Mouse (Mus musculus) neural tube, embryonic 11.5 days (tissue): Measurements from ENCODE around the gene Entpd3. TPM values are rescaled to one million over a fixed set of nuclear protein-coding genes. Genes with fewer than 3 reads are reported as not detected.

Source experiments
- ATAC-seq: fragments of 200-750 bp; cut with Nextera tagmentation; 2 replicates; pipeline ENCODE4 v1.8.0; 2017; ENCODE audit warnings: moderate number of reproducible peaks, mild to moderate bottlenecking, moderate TSS enrichment, moderate library complexity; ENCODE audit not compliant: insufficient read depth, low FRiP score, low TSS enrichment
- DNase-seq: peaks from one replicate; pipeline ENCODE4 v3.0.0-alpha.2; 2015; ENCODE audit warnings: low spot score
- H3K27ac ChIP-seq: fragments of 300-500 bp; sonication (generic); 2 replicates; pipeline ENCODE4 v1.5.1; 2014; ENCODE audit warnings: low read depth, mild to moderate bottlenecking, low read length
- H3K27me3 ChIP-seq: fragments of 300-500 bp; sonication (generic); 2 replicates; pipeline ENCODE4 v1.6.1; 2014; ENCODE audit warnings: mild to moderate bottlenecking, low read length, mixed read lengths; ENCODE audit not compliant: control insufficient read depth, insufficient read depth
- H3K36me3 ChIP-seq: fragments of 300-500 bp; sonication (generic); 2 replicates; pipeline ENCODE4 v1.6.1; 2014; ENCODE audit warnings: mild to moderate bottlenecking, low read length, moderate library complexity, mixed read lengths; ENCODE audit not compliant: control insufficient read depth, insufficient read depth
- H3K4me1 ChIP-seq: fragments of 300-500 bp; sonication (generic); 2 replicates; pipeline ENCODE4 v1.6.1; 2014; ENCODE audit warnings: low read length, mixed read lengths; ENCODE audit not compliant: control insufficient read depth, insufficient read depth
- H3K4me2 ChIP-seq: fragments of 300-500 bp; sonication (generic); 2 replicates; pipeline ENCODE4 v1.6.1; 2014; ENCODE audit warnings: low read depth, mild to moderate bottlenecking, moderate library complexity
- H3K4me3 ChIP-seq: fragments of 300-500 bp; sonication (generic); 2 replicates; pipeline ENCODE4 v1.5.1; 2014; ENCODE audit warnings: low read depth, low read length
- H3K9ac ChIP-seq: fragments of 300-500 bp; sonication (generic); 2 replicates; pipeline ENCODE4 v1.6.1; 2014; ENCODE audit warnings: mild to moderate bottlenecking, low read length
- H3K9me3 ChIP-seq: fragments of 300-500 bp; sonication (generic); 2 replicates; pipeline ENCODE4 v1.6.1; 2016; ENCODE audit warnings: low read length; ENCODE audit not compliant: control insufficient read depth
- WGBS: fragments of 180-500 bp; shearing (Covaris S2); extraction: QIAGEN DNeasy Blood & Tissue Kit; methylation state at CpG from one replicate; pipeline ENCODE4 v1.1.7; 2014; 5-methylcytosine and 5-hydroxymethylcytosine counted together
- polyA plus RNA-seq: library from polyadenylated mRNA; unstranded; fragments of >200 nt; fragmentation: Nextera tagmentation; extraction: Ambion mirVana; gene quantifications from 2 replicates; pipeline ENCODE4 v1.2.1, GENCODE M21; 2014

Entpd3 gene
- polyA plus RNA-seq, 1 experiment from 2014 or later = 0.17 TPM

DNA sequence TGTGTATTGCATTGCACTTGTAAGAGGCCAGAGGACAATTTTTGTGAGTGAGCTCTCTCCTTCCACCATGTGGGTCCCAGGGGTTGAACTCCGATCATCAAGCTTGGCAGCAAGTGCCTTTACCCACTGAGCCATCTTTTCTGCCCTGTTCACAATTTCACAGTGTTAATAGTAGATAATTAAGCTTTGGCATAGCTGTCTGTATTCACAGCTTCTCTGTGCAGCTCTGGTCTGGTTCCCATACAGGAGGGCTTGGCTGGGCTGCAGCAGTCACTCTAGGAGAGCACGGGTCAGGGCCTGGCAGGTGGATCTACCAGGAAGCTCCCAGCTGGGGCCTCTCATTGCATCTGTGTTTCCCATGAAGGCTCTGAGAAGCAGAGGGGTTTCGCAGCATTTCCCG is 55.7 kb downstream of the Entpd3 start:
- no peaks in the 10 kb centered on the region for H3K27me3 ChIP-seq
- H3K4me2 ChIP-seq = no peak overlapping the region
- 55% methylated on average over 4 of the region's 4 CpGs for WGBS
- no peak overlapping the region for H3K4me3 ChIP-seq
- H3K9ac ChIP-seq = no peak overlapping the region
- no peak for DNase-seq
- H3K27ac ChIP-seq = no peak overlapping the region
- H3K9me3 ChIP-seq = no peaks in the 10 kb centered on the region
- no peak for ATAC-seq
- no peaks in the 10 kb centered on the region for H3K36me3 ChIP-seq
- H3K4me1 ChIP-seq = no peaks in the 10 kb centered on the region

DNA sequence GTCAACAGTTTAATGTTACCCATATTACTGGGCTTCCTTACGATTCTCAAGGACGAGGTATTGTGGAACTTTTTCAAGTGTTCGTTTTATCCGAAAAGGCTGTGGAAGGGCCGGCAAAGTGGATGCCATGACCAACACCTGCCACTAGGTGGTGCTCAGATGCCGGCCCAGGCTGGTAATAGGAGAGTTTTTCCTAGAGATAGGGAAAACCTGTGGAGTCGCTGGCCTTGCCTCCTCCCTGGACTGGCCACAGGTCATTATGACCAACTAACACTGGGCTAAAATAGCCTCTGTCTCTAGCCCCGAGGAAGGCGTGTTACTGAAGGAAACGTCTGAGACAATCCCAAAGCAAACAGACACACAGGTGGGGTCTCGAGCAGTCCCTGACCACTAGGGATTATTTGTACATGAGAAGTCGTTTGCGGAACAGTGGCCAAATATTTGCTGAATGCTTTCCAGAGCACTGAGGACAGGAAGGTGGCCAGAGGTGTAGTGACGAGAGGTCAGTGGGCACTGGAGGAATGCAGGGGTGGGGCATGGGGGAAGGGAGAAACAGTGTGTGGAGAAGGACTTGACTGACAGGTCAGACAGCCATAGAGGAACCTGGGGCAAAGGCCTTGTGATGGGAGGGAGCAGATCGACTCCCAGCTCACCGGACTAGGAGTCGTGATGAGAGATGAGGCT is 62.0 kb downstream of the Entpd3 start:
- DNase-seq (peak; percentile 81), ATAC-seq (0 out of 2 replicates have a peak, but pooled peaks have one; percentile 29)
- Histone ChIP-seq H3K4me2 (no peak overlapping the region), H3K36me3 (no peaks in the 10 kb centered on the region), H3K9ac (no peak overlapping the region), H3K9me3 (no peaks in the 10 kb centered on the region), H3K27ac (no peak overlapping the region), H3K27me3 (no peaks in the 10 kb centered on the region), H3K4me1 (peaks cover 11% of the 10 kb centered on the region; the same call in 1 of the 2 replicates), H3K4me3 (no peak overlapping the region)
- 27% methylated on average over 17 of the region's 17 CpGs for WGBS

DNA sequence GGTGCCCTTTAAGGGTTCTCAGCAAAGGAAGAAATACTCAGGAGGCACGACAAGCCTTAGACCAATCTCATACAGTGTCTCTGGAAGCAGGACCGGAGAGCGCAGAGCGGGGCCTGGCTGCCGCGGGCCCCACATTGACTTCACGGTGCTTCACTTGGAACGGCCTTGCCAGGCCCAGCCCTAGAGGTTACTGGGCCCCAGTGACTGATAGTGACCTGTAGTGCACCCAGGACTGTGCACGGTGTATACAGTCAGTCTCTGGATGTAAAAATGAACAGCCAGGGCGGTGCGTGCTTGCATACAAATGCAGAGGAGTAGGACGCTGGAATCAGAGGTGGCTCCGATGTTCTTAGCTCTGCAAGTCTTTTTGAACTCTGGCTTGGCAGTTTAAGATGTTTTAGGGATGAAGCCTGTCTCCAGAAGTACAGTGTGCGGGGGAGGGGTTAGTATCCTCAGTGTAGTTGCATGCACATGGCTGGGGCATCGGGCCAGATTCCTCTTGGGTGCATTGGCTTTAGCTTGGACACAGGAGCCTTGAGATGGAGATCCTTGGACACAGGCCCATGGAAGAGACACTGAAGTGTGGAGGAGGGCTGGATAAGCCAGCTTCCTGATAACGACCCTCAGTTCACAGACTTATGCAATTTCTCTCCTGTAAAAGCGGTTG is 62.7 kb downstream of the Entpd3 start:
- Histone ChIP-seq H3K4me1 (peaks cover 11% of the 10 kb centered on the region; the same call in 1 of the 2 replicates), H3K36me3 (no peaks in the 10 kb centered on the region), H3K4me2 (peak overlapping the region; percentile 29; the same call in 1 of the 2 replicates), H3K9me3 (no peaks in the 10 kb centered on the region), H3K27ac (no peak overlapping the region), H3K27me3 (no peaks in the 10 kb centered on the region), H3K4me3 (peak overlapping the region; percentile 4; the same call in 1 of the 2 replicates), H3K9ac (no peak overlapping the region)
- ATAC-seq = peak; percentile 55
- no peak for DNase-seq
- WGBS = 54% methylated on average over 17 of the region's 17 CpGs

DNA sequence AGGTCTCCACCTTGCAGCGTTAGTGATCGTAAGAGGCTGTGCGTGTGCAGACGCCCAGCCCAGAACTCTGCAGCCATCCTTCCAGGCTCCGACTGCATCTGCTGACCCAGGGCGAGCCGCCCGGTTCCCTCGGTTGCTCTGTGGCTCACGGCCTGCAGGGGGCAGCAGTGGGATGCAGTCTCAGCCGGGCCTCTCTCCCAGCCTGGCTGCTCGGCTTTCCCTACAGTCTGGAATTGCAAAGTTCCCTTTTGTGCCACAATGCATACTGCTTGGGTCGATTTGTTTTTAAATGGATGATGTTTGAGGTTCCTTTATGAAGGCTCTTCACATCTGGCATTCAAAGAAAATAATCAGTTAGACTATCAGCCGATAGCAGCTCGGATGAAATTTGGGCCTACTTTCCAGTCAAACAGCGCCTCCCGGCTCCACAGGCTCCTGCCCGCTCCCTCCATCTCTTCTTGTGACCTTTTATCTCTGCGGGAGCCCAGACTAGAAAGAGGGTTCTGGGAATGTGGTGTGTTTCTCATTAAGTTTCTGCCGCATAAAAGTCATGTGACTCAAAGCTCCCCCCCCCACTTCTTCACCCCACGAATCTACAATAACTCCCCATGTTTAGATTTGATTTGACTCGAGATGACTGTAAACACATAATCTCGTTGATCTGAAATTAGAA is 63.4 kb downstream of the Entpd3 start:
- DNase-seq (peak; percentile 91), ATAC-seq (peak; percentile 83)
- Histone ChIP-seq H3K9ac (peak overlapping the region; percentile 39), H3K27ac (no peak overlapping the region), H3K4me3 (peak overlapping the region; percentile 4; the same call in 1 of the 2 replicates), H3K36me3 (no peaks in the 10 kb centered on the region), H3K27me3 (no peaks in the 10 kb centered on the region), H3K4me2 (peak overlapping the region; percentile 29), H3K4me1 (peaks cover 11% of the 10 kb centered on the region; the same call in 1 of the 2 replicates), H3K9me3 (no peaks in the 10 kb centered on the region)
- under 1% methylated on average over 23 of the region's 23 CpGs for WGBS

DNA sequence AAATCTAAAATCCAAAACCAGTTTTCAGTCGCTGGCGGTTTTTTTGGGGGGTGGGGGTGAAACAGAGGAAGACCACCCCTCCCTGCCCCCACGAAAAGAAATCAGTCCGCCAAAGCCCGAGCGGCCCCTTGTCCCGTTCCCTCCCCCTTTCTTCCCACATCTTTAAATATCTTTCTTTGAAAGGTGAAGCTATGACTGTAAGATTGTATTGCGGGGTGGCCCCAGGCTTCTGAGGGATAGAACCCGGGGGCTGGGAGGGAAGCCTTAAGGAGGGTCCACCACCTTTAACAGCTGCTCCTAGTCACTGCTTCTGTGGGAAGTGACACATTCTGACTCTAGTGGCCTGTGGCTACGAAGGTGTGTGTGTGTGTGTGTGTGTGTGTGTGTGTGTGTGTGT is 63.9 kb downstream of the Entpd3 start:
- Histone ChIP-seq H3K4me1 (peaks cover 11% of the 10 kb centered on the region; the same call in 1 of the 2 replicates), H3K4me3 (no peak overlapping the region), H3K27me3 (no peaks in the 10 kb centered on the region), H3K9ac (no peak overlapping the region), H3K36me3 (no peaks in the 10 kb centered on the region), H3K9me3 (no peaks in the 10 kb centered on the region), H3K4me2 (peak overlapping the region; percentile 29), H3K27ac (no peak overlapping the region)
- peak; percentile 32 for DNase-seq
- ATAC-seq = no peak
- WGBS = 7% methylated on average over 9 of the region's 10 CpGs

DNA sequence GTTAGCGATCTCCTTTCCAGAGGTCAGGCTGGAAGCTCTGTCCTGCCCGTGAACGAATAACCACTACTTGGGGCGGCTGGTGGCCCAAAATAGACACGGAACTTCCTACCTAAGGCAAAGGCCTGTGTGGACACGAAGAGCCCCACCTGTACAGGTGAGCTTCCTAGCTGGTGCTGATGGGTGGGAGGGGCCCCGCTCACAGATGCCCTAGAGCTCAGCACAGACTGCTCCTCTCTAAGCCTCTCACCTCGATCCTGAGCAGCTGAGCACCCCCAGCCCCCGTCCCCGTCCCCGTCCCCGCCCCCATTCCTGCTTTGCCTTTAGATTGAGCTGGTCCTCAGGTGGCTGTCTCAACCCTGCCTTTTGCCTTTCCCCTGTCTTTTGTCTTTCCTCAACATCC is 64.3 kb downstream of the Entpd3 start:
- no peak overlapping the region for H3K4me3 ChIP-seq

DNA sequence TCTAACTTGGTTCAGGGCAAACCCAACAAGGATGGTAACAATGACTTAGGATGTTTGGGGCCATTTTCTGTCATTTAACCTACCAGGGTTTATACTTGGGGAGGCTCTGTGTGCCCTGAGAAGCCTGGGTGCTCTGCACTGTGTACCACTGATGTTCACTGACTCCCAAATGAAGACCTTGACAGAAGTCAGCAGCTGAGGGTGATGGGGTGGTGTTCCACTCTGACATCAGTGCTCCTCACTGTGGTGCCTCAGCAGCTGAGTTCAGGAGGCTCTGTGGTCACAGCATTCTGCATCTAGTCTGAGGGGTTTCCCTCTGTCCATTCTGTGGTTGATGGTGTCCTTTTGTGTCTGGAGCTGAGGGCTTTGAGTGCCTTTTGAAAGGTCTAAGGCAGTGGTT is 71.4 kb downstream of the Entpd3 start:
- Histone ChIP-seq H3K4me1 (no peaks in the 10 kb centered on the region), H3K27me3 (no peaks in the 10 kb centered on the region), H3K4me3 (no peak overlapping the region), H3K9ac (no peak overlapping the region), H3K27ac (no peak overlapping the region), H3K4me2 (no peak overlapping the region), H3K9me3 (no peaks in the 10 kb centered on the region), H3K36me3 (no peaks in the 10 kb centered on the region)
- ATAC-seq = no peak
- DNase-seq = no peak

More for the DNA sequence above, 64.3 kb downstream of the Entpd3 start:
- DNase-seq (no peak), ATAC-seq (no peak)
- no peaks in the 10 kb centered on the region for H3K9me3 ChIP-seq
- H3K4me1 ChIP-seq = peaks cover 11% of the 10 kb centered on the region; the same call in 1 of the 2 replicates
- no peak overlapping the region for H3K9ac ChIP-seq
- H3K27ac ChIP-seq = no peak overlapping the region
- H3K36me3 ChIP-seq = no peaks in the 10 kb centered on the region
- H3K27me3 ChIP-seq = no peaks in the 10 kb centered on the region
- peak overlapping the region; percentile 29; the same call in 1 of the 2 replicates for H3K4me2 ChIP-seq
- WGBS = 26% methylated on average over 12 of the region's 12 CpGs

DNA sequence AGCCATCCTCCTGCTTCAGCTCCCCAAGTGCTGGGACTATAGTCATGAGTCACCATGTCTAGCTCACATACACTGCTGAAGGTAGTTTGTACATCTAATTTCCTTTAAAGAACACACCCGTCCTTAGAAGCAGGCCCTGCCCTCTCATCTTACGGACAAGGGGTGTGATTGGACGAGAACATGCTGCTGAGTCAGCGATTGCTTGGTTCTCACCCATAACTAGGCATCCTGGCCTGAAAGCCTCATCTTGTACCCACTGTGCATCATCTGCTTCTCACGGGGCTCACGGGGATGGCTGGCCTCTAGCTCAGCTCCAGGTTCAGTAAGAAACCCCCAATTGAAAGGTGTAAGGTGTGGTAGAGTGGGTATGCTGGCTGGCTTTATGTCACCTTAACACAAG is 74.4 kb downstream of the Entpd3 start:
- 95% methylated on average over 6 of the region's 6 CpGs for WGBS
- no peak overlapping the region for H3K4me3 ChIP-seq
- DNase-seq = no peak
- no peak overlapping the region for H3K9ac ChIP-seq
- H3K27me3 ChIP-seq = no peaks in the 10 kb centered on the region
- ATAC-seq = no peak
- no peak overlapping the region for H3K4me2 ChIP-seq
- H3K27ac ChIP-seq = no peak overlapping the region
- H3K4me1 ChIP-seq = peaks cover 3% of the 10 kb centered on the region
- H3K9me3 ChIP-seq = no peaks in the 10 kb centered on the region
- no peaks in the 10 kb centered on the region for H3K36me3 ChIP-seq
